Mouse (Mus musculus): ENCODE data around the gene Grik5.
A peak's percentile ranks its signal among the peaks of the same experiment; 100 is the strongest.

The Grik5 gene

DNA sequence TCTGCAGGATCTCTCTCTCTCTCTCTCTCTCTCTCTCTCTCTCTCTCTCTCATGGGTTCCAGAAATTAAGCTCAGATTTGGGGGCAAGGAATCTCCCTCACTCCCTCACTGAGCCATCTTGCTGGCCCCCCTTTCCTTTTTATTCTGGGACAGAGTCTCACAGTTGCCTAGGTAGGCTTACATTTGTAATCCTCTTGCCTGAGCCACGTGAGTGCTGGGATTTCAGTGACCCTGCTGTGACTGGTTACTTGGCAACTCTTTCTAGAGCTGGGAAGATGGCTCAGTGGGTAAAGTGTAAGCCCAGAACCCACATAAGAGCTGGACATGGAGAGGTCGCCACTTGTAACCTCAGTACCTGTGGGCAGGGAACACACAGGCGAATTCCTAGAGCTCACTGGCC lies 40.6 kb downstream of the Grik5 start:
- DNase-seq (ENCODE audit: low spot score in 2 of 2), result no peak

DNA sequence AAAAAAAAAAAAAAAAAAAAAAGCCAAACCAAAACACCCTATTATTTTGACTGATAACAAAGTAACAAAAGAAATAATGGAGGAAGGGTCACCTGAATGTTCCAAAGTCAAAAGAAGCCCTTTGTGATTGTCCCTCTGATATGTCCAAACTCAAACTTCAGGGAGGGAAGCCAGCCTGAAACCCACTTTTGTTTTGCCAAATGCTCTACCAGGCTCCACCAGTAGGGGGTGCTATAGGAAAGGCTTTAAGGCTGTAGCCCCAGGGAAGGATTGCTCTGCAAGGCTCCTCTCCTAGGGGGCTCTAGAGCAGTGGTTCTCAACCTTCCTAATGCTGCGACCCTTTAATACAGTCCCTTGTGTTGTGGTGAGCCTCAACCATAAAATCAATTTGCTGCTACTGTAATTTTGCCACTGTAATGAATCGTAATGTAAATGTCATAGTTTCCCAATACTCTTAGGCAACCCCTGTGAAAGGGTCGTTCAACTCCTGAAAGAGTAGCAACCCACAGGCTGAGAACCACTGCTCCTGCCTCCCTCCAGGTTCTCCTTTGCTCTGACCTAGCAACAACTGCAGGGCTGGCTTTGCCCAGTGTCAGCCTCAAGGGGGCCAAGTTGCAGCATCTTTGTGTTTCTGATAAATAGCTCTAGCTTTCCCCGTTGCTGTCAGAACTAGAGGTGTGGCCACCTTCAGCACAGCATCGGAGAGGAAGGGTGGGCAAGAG lies 42.0 kb downstream of the Grik5 start:
- peak; percentile 68 to 83 for DNase-seq (ENCODE audit: low spot score in 2 of 2)

DNA sequence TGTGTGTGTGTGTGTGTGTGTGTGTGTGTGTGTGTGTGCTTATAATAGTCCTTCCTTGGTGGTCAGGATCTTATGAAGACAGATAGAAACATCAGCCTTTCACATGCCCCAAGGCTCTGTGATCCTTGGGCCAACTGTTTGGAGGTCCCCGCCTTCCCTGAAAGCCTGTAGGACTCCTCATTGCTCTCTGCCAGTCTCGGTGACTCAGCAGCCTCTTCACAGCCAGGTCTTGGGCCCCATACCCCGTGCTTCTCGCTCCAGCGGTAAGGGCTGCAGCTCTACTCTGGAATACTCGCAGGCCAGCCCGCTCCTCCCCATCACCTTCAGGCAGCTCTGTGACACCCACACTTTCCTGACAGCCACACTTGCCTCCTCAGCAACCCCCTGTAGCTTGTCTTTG lies 45.7 kb downstream of the Grik5 start:
- DNase-seq (ENCODE audit: low spot score in 2 of 2), result no peak

DNA sequence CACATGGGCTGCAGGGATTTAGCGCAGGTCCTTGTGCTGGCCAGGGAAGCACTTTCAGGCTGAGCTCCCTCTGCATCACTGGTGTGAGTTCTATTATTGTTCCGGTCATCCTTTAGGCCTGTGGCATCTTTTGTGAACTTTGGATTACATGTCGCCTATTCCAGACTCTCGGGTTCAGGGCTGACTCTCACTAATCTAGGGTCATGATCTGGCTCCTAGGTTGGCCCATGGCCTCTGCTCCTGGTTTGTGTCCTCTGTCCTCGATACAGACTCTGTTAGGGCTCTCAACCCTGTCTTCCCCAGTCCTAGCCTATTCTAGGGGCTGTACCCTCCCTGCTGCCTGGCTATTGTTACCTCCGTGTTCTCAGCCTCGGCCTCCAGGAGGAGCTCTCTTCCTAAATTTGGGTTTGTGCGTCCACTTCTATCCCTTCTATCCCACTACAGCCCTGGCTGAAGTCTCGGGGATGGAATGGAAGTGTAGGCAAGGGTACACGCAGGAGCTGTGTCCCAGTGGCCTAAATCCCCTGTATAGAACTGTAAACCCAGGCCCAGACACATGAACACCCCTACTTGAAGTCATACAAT lies 46.2 kb downstream of the Grik5 start:
- DNase-seq (ENCODE audit: low spot score in 2 of 2), result peak in 1 of 2 experiments; percentile 48

DNA sequence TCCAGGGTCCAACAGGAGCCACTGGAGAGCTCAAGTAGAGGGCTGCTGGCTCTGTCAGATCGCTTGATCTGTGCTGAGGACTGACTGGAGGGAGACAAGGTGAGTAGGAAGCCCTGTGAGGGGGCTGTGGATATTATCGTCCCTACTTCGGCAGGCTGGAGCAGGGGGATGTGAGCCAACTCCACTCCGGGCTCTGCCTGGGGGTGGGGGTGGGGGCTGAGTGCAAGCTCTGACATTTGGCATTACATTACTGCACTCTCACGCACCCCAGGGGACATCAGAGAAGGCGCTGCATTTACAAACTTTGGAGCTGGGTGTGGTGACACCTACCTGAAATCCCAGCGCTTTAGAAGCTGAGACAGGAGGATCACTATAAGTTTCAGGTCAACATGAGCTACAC lies 60.6 kb downstream of the Grik5 start:
- no peak for DNase-seq (ENCODE audit: low spot score in 2 of 2)

DNA sequence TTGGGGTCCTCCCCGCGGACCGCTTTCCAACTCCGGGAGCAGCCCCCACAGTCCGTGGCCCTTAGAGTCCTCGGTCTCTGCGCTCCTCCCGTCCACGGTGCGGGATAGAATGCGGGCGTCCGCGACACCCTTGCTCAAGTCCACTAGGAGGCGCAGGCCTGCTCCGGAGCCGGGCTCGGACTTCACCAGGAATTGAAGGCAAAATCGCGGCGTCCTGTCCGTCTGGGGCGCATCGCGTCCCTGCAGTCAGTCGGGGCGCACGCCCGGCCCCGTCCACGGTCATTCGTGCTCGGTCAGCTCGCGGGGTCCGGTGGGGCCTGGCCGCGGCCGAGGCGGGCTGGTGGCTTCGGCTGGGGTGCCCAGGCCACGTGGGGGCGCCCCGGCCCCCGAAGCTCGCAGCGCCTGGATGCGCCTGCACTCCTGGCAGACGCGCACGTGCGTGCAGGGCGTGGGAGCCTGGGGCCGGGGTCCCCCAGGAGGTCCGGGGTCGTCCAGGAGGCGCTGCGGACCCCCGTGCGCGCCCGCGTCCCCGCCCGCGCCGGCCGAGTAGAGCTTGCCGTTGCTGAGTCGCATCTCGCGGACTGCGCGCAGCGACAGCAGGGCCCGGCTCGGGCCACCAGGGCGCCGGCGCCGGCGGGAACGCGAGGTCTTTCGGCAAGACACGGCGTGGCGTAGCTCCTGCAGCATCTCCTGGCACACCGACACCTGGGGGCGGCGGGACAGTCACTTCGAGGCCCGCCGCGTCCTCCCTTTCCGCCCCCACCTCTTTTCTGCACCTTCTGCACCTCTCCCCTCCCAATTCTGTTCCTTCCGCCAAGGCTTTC lies 61.8 kb downstream of the Grik5 start:
- peak; percentile 81 for DNase-seq (ENCODE audit: low spot score in 2 of 2)

DNA sequence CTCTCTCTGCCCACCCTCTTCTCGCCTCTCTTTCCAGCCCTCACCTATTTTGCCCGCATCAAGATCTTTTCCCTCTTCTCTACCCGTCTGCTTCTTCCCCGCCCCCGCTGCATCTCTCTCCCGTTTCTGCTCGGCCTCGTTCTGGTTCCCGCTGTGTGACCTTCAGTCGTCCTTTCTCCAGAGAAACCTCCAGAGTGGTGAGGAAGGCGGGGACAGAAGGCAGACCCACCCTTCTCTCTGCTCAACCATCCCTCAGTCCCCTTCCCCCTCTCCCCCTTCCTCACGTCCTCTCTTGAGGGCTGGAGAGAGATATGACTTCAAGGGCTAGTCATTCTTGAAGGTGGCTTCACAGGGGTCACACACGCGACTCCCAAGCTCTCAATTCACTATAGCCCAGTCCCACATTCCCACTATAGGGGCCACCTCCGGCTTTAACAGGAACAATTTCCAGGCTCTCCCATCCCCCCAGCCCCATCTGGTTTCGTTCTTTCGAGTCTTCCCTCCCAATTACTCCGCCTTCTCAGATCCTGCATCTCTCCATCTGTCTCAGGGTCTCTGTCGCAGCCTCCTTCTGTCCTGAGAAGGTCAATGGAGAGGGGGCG lies 62.9 kb downstream of the Grik5 start:
- peak; percentile 89 to 91 for DNase-seq (ENCODE audit: low spot score in 2 of 2)

DNA sequence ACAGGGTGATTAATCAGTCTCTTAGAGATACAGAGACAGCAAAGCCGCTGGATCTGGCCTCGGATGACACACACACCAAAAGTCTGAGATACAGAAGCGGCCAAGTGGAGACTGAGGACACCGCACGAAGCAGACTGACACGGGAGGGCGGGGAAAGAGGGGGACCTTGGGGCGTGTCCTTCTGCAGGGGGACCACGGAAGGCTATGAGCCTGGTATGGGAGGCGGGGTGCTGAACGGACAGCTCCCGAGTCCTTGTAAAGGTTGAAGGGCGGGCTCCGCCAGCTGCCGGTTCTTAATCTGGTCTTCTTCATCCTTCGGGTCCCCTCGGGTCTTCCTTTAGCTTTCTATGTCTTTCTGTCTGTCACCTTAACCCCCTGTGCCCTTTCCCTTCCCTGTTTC lies 63.5 kb downstream of the Grik5 start:
- peak; percentile 70 to 77 for DNase-seq (ENCODE audit: low spot score in 2 of 2)

DNA sequence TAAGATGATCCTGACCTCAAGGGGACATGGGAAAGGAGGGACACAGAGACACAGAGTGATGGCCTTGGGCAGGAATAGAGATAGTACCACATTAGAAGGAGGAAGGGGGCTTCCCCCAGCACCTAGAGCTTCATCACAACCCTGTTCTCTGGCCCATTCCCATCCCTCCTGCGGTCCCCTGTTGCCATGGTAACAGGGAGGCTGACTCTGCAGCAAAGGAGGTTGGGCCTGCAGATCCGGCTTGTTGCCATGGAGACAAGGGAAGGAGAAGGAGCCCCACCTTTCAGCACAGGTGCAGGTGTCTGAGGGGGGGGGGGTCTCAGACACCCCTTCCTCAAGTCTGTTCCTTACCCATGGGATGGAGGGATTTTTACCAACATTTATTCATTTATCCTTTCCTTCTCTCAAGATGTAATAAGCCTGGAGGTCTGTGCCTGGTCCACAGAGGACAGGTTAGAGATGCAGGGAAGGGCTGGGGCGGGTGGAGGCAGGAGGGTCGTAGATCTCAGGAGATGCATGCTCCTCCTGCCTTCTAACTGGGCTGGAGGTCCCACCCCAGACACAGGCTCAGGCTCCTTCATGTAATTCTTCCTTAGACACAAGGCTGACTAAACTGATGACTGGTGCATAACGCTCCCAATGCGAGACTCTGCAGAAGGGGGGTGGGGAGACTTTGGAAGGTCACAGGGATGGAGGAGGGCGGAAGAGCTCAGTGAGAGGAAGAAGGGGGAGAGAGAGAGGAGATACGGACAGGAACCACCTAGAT lies 64.4 kb downstream of the Grik5 start:
- peak; percentile 92 to 94 for DNase-seq (ENCODE audit: low spot score in 2 of 2)

DNA sequence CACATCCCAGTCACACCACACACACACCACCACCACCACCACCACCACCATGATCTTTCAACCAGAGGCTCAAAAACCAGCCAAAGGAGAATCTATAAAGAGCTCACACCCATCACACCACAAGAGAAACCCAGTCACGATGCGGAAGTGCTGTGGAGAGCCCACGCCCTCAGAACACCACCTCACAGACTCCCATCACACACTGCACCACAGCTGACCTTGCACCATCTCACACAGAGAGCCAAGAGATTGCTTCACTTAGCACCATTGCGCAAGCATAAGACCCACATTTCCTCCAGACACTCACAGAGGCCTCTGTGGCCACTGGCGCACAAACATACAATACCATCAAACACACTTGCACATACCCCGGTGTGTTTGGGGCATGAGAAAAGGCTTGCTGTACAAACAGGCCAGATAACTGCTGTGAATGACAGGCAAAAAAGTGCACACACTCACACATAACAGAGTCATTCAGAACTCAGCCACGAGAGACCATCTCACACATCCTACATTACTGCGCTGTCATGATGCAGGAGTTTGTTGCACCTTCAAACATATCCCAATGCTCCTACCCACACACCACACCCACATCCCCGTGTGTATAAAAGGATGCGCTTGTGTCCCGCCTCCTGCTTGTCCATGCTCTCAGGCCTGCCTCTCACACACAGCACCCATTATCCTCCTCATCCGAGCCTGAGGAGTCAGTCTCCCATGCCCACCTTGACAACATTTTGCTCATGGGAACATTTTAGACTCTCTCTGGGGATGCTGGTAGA lies 65.4 kb downstream of the Grik5 start:
- peak in 1 of 2 experiments; percentile 69 for DNase-seq (ENCODE audit: low spot score in 2 of 2)

DNA sequence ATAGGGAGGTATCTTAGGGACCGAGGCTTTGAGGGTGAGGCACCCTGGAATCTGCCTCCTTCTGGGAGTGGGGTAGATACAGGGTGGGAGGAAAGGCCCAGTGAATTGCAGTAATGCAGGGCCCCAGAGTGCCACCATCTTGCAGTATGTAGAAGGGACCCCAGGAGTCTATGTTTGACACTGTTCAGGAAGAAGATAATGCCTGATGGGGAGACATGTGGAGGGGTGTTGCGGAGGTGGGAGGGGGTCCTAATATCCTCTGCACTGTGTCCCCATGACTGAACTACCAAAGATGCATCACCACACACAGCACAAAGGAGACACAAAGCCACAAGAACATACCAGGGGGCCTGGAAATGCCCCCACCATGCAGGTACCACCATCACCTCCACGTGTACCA lies 66.0 kb downstream of the Grik5 start:
- no peak for DNase-seq (ENCODE audit: low spot score in 2 of 2)

DNA sequence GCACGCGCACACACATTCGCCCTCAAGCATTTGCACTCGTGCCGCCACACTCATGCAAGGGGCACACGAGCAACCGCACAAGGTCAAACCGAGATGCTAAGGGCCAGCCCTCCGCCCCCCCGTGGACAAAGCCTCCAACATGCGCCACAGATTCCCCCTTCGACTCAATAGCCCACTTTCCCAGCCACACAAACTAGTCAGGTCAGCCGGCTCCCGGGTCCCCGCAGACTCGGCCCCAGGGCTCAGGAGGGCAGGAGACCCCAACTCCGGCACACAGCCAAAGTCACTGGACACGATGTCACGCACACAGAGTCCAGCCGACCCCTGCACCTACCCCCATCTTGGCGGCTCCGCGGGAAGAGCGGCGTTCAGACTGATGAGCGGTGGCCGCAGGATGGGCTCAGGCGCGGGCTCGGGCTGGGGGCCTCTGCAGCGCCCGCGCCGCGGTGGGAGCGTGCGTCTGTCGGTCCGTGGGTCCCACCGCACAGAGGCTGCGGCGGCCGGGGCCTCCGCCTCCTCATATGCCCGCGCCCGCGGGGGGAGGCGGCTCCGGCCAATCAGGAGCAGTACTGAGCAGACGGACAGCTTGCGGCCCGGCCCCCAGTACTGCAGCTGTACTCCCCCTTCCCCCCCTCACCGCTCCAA lies 66.6 kb downstream of the Grik5 start, which contains the start of gene Atp1a3:
Gene Atp1a3, minus strand, starts transcription at position 538 of the 645 bp plus-strand sequence.
- DNase-seq (ENCODE audit: low spot score in 2 of 2), result peak; percentile 95 to 96

DNA sequence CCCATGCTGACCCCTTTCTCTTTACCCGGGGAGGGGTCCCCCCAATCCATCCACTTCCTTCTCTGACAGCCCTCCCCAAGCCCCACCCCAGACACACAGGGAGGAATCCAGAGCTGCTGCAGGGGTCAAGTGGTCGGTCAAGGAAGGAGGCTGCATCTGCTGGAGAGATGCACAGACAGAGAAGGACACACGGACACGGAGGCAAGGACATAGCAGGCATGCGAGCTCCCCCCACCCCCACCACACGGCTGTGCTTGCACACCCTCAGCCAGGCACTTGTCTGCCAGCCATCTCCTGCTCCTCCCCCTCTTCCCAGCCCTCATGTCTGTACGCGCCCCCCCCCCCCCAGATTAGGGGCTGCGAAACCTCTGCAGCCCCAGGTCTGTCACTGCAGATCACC lies 67.3 kb downstream of the Grik5 start:
- peak; percentile 59 to 65 for DNase-seq (ENCODE audit: low spot score in 2 of 2)

DNA sequence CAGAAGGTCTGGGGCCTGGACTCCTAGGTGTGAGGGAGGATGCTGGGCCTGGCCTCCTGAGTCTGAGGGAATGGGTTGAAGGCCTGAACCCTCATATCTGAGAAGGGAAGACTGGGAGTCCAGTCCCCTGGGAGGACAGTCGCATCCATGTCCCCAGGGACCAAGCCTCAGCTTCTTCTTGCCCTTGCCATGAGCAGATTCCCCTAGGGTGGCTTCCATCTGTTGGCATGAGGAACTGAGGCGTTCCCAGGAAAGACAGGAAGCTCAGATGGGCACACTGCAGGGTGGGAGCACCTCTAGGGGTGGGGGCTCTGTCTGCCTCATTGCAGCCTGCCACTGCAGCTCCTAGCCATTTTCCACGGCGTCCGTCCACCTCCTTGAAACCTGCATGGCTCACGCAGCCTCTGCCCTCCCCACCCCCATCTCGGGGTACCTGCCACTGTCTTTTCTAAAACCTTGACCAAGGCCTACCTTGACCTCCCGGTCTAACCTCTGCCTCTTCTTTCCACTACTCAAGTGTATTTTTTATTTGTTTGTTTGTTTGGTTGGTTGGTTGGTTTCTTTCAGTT lies 68.2 kb downstream of the Grik5 start:
- DNase-seq (ENCODE audit: low spot score in 2 of 2), result peak in 1 of 2 experiments; percentile 64

DNA sequence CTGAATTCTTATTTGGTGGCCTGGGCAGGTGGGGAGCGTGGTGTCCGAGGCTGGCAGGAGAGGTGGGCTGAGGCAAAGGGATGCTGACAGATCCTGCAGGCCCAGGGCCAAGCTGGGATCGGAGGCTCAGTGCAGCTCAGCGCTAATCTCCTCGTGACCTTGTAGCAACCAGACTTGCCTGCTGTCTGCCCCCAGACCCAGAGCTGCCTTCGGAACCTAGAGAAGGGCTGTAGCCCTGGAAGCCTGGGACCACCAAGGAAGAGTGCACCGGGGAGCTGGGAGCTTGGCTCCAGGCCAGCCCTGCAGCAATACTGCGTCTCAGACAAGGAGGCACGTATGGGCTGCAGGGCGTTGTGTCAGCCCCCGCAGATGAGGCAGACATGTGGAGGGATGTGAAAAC lies 68.9 kb downstream of the Grik5 start:
- DNase-seq (ENCODE audit: low spot score in 2 of 2), result peak; percentile 63 to 64

DNA sequence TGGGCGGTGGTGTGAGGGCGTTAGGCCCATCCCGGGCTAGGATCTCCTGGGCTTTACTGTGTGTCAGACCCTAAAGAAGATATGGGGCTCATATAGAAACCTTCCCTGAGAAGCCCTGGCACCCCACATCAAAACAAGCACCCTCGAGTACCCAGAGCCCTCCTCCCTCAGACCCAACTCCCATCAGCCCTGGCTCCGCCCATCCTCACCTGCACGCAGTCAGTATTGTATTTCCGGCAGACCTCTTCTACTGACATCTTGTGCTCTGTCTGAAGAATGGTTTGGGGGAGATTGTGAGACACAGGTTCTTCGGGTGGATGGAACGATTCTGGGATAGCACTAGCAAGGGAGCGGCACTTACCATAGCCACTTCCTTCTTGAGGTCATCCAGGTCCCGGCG lies 71.4 kb downstream of the Grik5 start:
- no peak for DNase-seq (ENCODE audit: low spot score in 2 of 2)

DNA sequence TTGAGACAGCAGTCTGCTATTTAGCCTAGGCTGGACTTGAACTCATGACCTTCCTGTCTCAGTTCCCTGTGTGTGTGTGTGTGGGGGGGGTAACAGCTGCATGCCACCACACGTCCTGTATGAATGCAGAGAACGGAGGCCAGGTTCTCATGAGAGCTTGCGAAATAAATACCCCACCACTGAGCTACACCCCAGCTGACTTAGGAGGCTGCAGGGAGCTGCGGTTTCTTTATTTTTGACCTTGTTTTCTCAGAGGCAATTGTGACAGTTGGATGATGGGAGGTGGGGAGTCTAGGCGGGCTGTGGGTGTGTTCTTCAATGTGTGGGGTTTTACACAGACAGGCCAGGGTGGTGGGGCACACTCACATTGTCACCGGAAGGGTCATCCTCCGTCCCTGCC lies 71.9 kb downstream of the Grik5 start:
- DNase-seq (ENCODE audit: low spot score in 2 of 2), result no peak

DNA sequence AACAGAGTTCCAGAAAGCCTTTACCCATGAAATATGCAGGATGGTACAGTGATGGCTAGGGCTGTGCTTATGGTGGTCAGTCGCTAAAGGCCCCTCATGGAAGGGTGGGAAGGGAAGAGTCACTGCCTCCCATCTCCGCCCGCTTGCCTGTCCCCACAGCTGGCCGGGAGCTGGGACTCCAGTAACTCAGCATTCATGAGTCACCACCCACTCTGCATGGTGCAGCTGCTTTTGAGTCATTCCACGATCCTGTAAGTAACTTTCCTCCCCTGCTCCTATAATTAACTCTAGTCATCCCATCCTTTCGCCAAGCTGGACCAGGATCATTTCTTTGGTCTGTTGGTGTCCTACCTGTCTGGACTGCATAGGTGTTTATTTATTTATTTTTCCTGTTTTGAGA lies 79.1 kb downstream of the Grik5 start:
- DNase-seq (ENCODE audit: low spot score in 2 of 2), result no peak

DNA sequence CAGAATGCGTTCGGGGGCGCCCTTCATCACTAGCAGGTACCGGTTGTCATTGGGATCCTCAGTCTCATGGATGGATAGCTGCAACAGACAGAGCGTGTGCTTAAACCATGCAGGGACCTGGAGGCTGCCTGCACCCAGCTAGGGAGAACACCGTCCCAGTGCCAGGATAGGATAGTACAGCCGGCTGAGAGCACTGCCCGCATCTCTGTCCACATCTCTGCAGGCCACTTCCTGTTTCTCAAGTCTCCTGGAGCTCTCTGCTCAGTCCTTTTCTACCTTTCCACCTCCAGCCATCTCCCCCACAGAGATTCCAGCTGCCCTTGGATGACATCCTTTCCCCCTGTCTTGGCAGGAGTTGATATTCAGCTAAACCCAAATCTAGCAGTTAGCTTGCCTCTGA lies 81.7 kb downstream of the Grik5 start:
- DNase-seq (ENCODE audit: low spot score in 2 of 2), result no peak

DNA sequence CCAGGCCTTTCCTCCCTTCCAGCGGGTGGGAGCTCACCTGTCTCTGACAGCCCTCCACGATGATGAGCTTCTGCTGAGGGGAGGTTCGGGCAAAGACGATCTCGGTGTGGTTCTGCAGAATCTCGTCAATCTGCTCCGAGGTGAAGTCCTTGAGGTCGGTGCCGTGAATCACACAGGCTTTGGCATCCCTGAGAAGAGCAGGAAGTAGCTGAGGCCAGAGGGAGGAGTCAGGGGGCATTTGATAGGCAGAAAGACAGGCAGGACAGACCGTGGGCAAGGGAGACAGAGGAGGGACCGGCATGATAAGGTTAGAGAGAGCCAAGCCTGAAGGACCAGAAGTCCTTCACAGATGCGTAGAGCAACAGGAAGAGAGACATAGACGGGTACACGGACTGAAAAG lies 84.2 kb downstream of the Grik5 start:
- no peak for DNase-seq (ENCODE audit: low spot score in 2 of 2)

All from right cerebral cortex, postnatal 10 days (tissue).